Mouse (Mus musculus) left cerebral cortex, postnatal 36 days (tissue): ENCODE measurements at regions not wholly inside any gene's neighbourhood (a gene's known extent, or its start where the extent isn't known, plus 50 kb on each side); places are given as distances from the start of the nearest gene placed in this dataset.
"Not testable (repeated sequence)": the region's sequence is repeated elsewhere in the genome, so short reads cannot be mapped to it uniquely, and the experiment has no call there.

Experiments
- DNase-seq, 2 experiments: peaks; one replicate each; pipeline ENCODE4 v3.0.0; 2021 to 2022; ENCODE audit warnings: low spot score in 2 of 2, mixed read lengths in 1 of 2
- intact Hi-C: fragments of 180-260 bp; cut with DNase I; formaldehyde crosslinking; loops from one replicate; pipeline ENCODE4 v1.15.1; 2025

GRCm38 (mm10) chr6:6496789-6497188 is 81.7 kb downstream of the Sem1 start:
- DNase-seq: no peak
- intact Hi-C loops: no loop called here

DNA sequence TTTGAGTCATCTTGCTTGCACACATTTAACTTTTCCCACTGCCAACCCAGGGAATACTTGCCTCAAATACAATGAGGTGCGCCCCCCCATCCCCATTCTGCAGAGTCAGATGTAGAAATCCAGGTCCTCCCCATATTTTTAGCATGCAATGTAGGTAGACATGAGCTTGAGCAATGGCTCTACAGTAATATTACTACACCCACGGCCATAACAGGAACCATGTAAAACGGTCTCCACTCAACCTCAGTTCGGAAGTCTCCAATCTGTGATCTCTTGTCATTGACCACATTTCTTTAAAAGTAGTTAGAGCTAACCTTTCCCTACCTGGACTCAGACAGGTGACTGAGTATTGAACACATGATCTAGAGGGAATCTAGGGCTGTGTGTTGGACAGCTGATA is 82.1 kb downstream of the Sem1 start:
- no peak for DNase-seq
- intact Hi-C loops: no loop called here

GRCm38 (mm10) chr6:6488191-6488590 is 90.3 kb downstream of the Sem1 start:
- intact Hi-C loops: no loop called here
- peak; percentile 27 to 50 for DNase-seq

GRCm38 (mm10) chr6:6481596-6481995 is 96.9 kb downstream of the Sem1 start:
- intact Hi-C loops, DNase-seq: not testable (repeated sequence)

- intact Hi-C loops: no loop called here
- no peak for DNase-seq
Observed at GRCm38 (mm10) chr6:6470397-6470796, 108.1 kb downstream of the Sem1 start.

GRCm38 (mm10) chr6:6467526-6467925 is 110.9 kb downstream of the Sem1 start:
- intact Hi-C loops: no loop called here
- no peak for DNase-seq

DNA sequence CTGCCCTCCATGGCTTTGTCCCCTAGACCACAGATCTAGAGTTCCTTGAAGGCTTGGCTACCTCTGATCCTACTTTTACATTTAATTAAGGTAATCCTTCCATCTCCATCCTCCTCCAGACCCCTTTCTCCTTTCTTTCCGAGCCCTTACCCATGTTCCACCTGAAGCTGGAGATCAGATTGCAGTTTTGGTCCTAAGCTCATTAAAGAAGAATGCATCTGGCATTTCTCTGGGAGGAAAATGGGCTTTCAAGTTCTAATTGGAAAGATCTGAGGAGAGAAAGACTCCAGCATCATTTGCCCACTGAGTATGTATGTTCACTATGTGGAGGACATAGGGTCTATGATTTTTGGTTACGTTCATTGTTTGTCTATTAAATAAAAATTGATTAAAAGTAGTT is 112.2 kb downstream of the Sem1 start:
- intact Hi-C loops: no loop called here
- no peak for DNase-seq

DNA sequence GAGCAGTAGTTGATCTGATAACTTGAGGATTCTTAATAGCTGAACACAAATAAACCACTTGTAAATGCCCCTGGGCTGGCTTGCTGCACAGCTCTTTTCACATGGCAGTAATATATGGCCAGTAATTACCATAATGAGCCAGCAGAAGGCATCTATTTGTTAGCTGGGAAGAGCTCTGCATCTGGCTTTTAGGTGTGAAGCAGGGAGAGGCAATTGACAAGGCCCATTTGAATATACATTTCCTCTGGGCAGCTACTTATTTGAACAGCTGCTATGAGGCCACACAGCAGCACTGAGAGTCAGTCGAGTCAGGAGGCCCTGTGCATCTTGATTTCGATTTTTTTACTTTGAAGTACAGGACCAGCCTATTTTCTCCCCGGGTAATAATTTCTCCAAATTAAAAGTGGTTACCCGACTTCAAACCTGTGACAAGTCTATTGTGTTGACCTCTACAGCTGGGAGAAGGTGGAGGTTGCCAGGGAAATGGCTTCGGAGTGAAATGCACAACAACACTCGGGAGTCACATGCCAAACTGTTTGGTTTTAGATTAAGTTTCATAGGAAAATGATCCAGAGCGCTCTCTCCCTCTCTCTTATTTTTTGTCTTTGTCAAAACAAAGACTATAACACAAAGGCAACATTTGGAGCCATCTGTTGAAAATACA is 114.5 kb downstream of the Sem1 start:
- intact Hi-C loops: no loop called here

GRCm38 (mm10) chr6:6459918-6460239 is 118.6 kb downstream of the Sem1 start:
- intact Hi-C loops: no loop called here
- no peak for DNase-seq

More for the DNA sequence above, 114.5 kb downstream of the Sem1 start:
- DNase-seq: no peak

GRCm38 (mm10) chr6:6459006-6459917 is 119.2 kb downstream of the Sem1 start:
- no peak for DNase-seq
- intact Hi-C loops: no loop called here

- no peak for DNase-seq
- intact Hi-C loops: no loop called here
Observed at GRCm38 (mm10) chr6:6457726-6458125, 120.7 kb downstream of the Sem1 start.

DNA sequence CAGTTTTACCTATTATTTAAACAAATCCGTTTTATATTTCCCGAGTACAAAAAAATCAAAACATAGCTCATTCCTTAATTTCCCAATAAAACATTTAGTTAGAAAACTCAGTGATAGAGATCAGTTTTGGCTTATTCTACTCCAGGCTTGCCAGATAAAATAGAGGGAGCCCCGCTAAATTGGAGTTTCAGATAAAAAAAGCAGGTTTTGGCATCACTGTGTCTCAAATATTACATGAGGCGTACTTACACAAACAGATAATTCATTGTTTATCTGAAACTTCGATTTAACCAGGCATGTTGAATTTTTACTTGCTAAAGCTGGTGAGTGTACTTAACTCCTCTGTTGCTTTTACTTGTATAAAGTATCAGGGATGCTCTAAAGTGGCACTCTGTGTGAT is 121.5 kb downstream of the Sem1 start:
- intact Hi-C loops: no loop called here
- no peak for DNase-seq

- intact Hi-C loops: no loop called here
- no peak for DNase-seq
Observed at GRCm38 (mm10) chr6:6455566-6455965, 122.9 kb downstream of the Sem1 start.

DNA sequence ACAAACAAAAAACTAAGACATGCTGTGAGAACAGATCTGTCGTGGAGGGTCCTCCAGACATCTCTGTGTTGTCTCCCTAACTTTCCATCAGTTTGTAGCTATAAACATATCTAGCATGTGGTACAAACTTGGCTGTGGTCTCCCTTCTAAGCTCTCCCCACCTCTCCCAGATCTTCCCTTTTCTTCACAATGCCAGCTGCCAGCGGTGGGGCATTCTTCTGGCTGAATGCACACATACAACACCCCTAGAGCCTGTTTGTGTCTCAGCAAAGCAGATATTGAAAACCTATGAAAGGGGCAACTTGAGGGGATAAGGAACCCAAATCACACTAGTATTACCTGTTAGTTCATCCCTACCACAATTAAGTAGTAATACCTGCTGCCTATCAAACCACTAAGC is 124.1 kb downstream of the Sem1 start:
- no peak for DNase-seq
- intact Hi-C loops: no loop called here

DNA sequence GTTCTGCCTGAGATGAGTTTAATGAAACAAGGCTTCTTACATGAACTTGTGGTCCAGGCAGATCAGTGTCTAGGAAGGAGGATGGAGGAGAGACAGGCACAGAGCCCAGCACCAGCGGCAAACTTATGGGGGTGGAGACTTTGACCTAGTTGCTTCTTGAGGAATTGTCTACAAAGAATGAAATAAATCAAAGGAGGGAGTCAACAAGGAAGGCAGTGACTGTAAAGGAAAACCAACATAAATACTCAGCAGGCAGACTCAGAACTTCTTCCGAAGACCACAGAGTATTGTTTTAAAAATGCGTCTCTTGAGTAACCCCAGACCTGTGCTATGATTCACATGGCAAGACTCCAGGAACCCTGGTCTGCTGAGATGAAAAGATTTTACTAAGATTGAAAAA is 143.6 kb downstream of the Sem1 start:
- intact Hi-C loops: no loop called here
- DNase-seq: no peak

- DNase-seq: no peak
- intact Hi-C loops: no loop called here
Observed at GRCm38 (mm10) chr6:6434261-6434802, 144.1 kb downstream of the Sem1 start.

DNA sequence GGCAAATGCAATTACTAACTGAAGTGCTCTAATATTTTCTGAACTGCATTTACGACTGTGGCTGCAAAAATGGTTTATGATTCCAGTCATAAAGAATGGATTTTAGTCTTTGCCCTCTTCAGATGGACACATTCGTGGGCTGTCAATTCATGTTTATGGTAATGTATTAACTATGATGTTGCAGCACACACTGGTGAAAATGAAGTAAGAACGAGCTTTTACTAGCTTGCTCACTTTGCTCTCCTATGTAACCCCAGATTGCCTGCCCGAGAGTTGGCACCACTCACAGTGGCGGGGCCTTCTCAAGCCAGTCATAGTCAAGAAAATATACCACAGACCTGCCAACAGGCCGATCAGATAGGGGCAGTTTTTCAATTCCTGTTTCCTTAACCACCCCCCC is 145.3 kb downstream of the Sem1 start:
- DNase-seq: no peak
- intact Hi-C loops: no loop called here

GRCm38 (mm10) chr6:6414654-6415610 is 163.5 kb downstream of the Sem1 start:
- DNase-seq: peak in 1 of 2 experiments; percentile 3
- intact Hi-C loops: no loop called here

GRCm38 (mm10) chr6:6397997-6398396 is 180.5 kb downstream of the Sem1 start:
- intact Hi-C loops: no loop called here

More at GRCm38 (mm10) chr6:6397997-6398396, 180.5 kb downstream of the Sem1 start:
- no peak for DNase-seq
